Mouse (Mus musculus) kidney, postnatal 14 days (tissue): ENCODE results near the gene Olfr243.
"Not testable (repeated sequence)": the region's sequence is repeated elsewhere in the genome, so short reads cannot be mapped to it uniquely, and the experiment has no call there.

Experiments used
- DNase-seq: peaks from one replicate; pipeline ENCODE4 v3.0.0; 2022; ENCODE audit warnings: mixed read lengths

Gene Olfr243

DNA sequence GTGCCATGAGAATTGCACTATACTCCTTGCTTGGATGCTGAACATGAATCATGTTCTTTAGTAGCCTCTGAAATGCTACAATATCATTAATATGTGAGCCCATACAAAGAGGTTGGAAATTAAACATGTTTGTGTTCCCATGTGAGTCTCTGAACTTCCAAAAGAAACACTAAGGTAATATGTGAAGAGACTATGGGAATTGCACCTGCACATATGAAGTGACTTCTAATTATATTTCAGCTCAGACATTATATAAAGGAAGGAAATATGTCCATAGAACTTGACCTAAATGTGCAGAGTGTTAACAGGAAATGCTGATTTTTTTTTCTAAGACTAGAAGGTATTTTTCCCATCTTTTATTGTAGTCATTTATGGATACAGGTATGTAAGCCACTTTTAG, at the start of gene Olfr243:
TSS of gene Olfr243 (plus strand) at position 301 of the 400 bp plus-strand sequence.
- DNase-seq, result no peak

GRCm38 (mm10) chr7:103671091-103671490, 43.4 kb upstream of the Olfr243 start, which contains the start of gene Olfr624:
Olfr624 (minus strand) TSS chr7:103671191.
- DNase-seq, result no peak

- no peak for DNase-seq
Observed at GRCm38 (mm10) chr7:103682420-103682819, 32.1 kb upstream of the Olfr243 start, which contains the start of gene Olfr625-ps1. Olfr625-ps1 (plus strand) TSS chr7:103682720.

GRCm38 (mm10) chr7:103699469-103699868, 15.0 kb upstream of the Olfr243 start:
- DNase-seq, result no peak

DNA sequence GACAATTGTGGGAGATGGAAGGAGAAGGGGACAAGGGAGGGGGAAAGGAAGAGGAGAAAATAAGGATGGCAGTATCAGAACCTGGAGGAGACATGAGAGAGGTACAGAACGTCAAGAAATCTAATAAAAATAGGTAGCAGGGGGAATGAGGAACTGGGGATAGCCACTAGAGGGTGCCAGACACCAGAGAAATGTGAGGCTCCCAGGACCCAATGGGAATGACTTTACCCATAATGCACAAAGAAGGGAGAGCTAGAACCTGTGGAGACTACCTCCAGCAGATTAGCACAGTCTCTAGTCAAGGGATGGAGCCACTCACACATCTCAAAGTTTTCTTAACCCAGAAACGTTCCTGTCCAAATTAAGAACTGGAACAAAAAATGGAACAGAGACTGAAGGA, 2.4 kb upstream of the Olfr243 start:
- DNase-seq, result no peak

DNA sequence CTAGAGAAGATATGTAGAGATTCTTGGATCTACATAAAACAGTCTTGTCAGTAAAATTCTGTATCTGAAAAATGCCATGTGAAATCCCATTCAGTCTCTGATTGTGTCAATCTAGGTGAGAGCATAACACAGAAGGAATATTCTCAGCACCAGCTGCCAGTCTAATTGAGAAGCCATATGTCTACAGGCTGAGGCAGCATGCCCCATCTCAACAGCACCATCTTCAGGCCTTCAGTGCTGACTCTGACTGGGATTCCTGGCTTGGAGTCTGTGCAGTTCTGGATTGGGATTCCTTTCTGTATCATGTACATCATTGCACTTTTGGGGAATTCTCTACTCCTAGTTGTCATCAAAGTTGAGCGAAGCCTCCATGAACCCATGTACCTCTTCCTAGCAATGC, 1.9 kb downstream of the Olfr243 start:
- DNase-seq, result not testable (repeated sequence)

- no peak for DNase-seq
Observed at GRCm38 (mm10) chr7:103730074-103730473, 15.6 kb downstream of the Olfr243 start, which contains the start of gene Olfr628. Olfr628 (plus strand) TSS chr7:103730374.

DNA sequence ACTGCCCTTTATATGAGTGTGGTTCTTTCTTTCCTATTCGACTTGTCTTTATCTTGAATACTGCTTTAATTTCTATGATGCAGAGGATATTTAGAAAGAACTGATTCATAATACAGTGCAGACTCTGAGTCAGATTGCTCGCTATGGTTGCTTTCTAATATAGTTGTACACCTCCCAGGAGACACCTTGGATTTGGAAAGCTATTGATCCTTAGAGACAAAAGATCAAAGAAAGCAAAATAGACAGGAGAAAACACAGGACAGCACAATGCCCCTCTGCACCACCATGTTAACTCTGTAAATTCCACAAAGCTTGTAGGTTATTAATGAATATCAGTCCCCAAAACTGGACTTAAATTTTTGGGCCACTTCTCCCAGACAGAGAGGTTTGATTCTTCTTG, 30.4 kb downstream of the Olfr243 start, which contains the start of gene Olfr629:
TSS of gene Olfr629 (minus strand) at position 101 of the 400 bp plus-strand sequence.
- DNase-seq, result no peak

DNA sequence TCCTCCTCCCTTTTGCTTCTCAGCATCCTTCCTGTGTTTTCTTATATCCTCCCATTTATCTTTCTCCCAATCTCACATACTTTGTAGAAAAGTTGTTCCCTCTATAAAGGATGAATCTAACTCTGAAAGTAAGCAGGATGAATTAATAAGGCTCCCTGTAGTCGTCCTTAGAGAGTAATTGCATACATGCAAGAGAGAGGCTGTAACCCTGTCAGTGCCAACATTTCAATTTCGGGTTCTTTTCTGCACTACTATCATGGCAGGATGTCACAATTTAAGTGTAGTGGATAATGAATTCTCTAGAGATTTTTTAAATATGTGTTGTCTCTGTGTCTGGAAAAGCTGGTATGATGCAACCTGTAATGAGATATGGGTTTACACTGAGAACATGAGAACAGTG, 42.8 kb downstream of the Olfr243 start, which contains the start of gene Olfr630:
TSS of gene Olfr630 (minus strand) at position 101 of the 400 bp plus-strand sequence.
- no peak for DNase-seq

GRCm38 (mm10) chr7:103762212-103762611, 47.7 kb downstream of the Olfr243 start:
- not testable (repeated sequence) for DNase-seq

DNA sequence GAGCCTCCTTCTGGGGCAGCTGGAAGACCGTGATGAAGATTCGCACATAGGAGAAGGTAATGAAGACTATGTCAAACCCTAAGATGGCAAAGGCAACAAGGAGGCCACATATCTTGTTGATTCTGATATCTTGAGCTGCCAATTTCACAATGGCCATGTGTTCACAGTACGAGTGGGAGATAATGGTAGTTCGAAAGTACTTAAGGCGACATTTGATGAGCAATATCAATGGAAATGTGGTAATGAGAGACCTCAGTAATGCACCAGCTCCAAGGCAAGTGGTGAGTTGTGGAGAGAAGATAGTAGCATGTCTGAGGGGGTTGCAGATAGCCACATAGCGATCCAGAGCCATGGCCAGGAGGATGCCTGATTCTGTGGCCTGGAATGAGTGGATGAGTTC, 53.2 kb downstream of the Olfr243 start:
- not testable (repeated sequence) for DNase-seq
